Mouse (Mus musculus): Measurements from ENCODE around the gene Olfr1229. TPM values are rescaled to one million over a fixed set of nuclear protein-coding genes. Genes with fewer than 3 reads are reported as not detected.

Olfr1229 gene
- not detected for total RNA-seq (2021)

DNA sequence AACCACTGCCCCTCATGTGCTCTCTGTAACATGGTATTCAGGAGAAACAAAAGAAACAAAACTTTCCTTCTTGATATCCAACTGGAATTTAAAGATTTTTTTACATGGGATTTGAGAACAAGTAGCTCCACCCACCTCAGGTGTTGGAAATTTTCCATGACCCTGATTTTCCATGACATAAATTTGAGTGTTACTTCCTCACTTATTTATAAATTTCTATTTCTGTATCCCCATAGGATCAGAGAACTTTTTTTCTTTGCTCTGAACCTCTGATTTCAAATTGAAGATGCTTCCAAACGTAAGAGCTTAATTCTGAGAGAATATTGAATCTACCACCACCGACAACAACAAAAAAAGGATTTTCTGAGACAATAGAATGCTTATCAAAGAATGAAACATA, at the start of gene Olfr1229:
Gene Olfr1229, minus strand, starts transcription at position 101 of the 400 bp plus-strand sequence.
- DNase-seq: no peak
- intact Hi-C loops (cut with DNase I): no loop called here

DNA sequence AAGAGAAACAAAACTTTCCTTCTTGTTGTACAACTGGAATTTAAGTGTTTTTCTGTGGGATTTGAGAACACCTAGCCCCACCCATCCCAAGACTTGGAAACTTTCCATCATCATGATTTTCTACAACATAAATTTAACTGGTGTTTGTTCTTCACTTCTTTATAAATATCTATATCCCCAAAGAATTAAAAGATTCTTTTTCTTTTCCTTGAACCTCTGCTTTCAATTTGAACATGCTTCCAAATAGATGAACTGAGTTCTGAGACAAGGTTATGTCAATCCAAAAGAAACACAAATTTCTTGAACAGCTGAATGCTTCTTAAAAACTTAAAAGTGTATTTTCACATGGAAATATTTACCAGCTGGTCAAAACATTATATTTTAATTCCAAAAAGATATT, 41.8 kb upstream of the Olfr1229 start, which contains the start of gene Olfr1232:
Gene Olfr1232, minus strand, starts transcription at position 101 of the 400 bp plus-strand sequence.
- intact Hi-C loops (cut with DNase I): no loop called here
- DNase-seq: no peak

DNA sequence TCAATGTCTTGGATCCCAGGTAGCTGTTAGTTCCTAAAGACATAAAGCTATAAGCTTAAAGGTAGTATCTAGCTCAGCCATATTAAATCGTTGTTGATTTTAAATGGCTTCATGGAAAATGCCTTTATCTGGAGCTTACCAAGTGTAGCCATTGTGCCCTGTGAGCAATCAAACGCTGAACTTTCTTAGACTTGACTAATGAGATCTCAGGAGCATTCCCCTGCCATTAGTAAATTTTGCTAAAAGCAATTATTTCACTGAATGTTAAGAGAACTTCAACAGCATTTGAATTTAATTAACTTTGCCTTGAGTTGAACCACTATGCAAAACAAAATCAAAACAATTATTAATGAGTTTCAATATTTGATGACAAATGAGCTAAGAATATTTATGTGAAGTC, 19.2 kb upstream of the Olfr1229 start, which contains the start of gene Olfr1231:
Gene Olfr1231, minus strand, starts transcription at position 101 of the 400 bp plus-strand sequence.
- DNase-seq: no peak
- intact Hi-C loops (cut with DNase I): no loop called here

GRCm38 (mm10) chr2:89297168-89297567, 9.4 kb upstream of the Olfr1229 start, which contains the start of gene Olfr1230:
Olfr1230 (minus strand) TSS chr2:89297268.
- intact Hi-C loops (cut with DNase I): no loop called here
- DNase-seq: no peak

- intact Hi-C loops (cut with DNase I): no loop called here
- DNase-seq: no peak
These were observed 33.9 kb downstream of the Olfr1229 start, which contains the start of gene Olfr1228 for GRCm38 (mm10) chr2:89253962-89254361. Olfr1228 (minus strand) TSS chr2:89254062.

Other genes starting within 250 kb of the Olfr1229 start
- not detected for gene Olfr1218, start 226.8 kb downstream of the Olfr1229 start, total RNA-seq (2021)
- gene Olfr1219, start 204.5 kb downstream of the Olfr1229 start, total RNA-seq (2021): not detected
- not detected for gene Olfr1220, start 181.2 kb downstream of the Olfr1229 start, total RNA-seq (2021)
- gene Olfr1221, start 170.7 kb downstream of the Olfr1229 start, total RNA-seq (2021): not detected
- gene Olfr1222, start 155.0 kb downstream of the Olfr1229 start, total RNA-seq (2021): not detected
- gene Olfr1223, start 136.5 kb downstream of the Olfr1229 start, total RNA-seq (2021): not detected
- gene Olfr1224-ps1, start 123.9 kb downstream of the Olfr1229 start, total RNA-seq (2021): not detected
- gene Olfr1225, start 113.3 kb downstream of the Olfr1229 start, total RNA-seq (2021): not detected
- not detected for gene Olfr1226, start 88.0 kb downstream of the Olfr1229 start, total RNA-seq (2021)
- not detected for gene Olfr1228, start 34.0 kb downstream of the Olfr1229 start, total RNA-seq (2021)
- not detected for gene Olfr1230, start 9.3 kb upstream of the Olfr1229 start, total RNA-seq (2021)
- gene Olfr1231, start 19.1 kb upstream of the Olfr1229 start, total RNA-seq (2021): not detected
- gene Olfr1232, start 41.7 kb upstream of the Olfr1229 start, total RNA-seq (2021): not detected
- gene Olfr1233, start 54.4 kb upstream of the Olfr1229 start, total RNA-seq (2021): not detected
- gene Olfr1234, start 76.9 kb upstream of the Olfr1229 start, total RNA-seq (2021): not detected
- not detected for gene Olfr1238, start 121.7 kb upstream of the Olfr1229 start, total RNA-seq (2021)
- not detected for gene Olfr1239, start 132.4 kb upstream of the Olfr1229 start, total RNA-seq (2021)
- gene Olfr1240, start 155.0 kb upstream of the Olfr1229 start, total RNA-seq (2021): not detected
- not detected for gene Olfr1241, start 199.1 kb upstream of the Olfr1229 start, total RNA-seq (2021)
- gene Olfr1242, start 210.3 kb upstream of the Olfr1229 start, total RNA-seq (2021): not detected
- gene Olfr1243, start 243.5 kb upstream of the Olfr1229 start, total RNA-seq (2021): not detected